Mouse (Mus musculus) gastrocnemius, postnatal 4 days (tissue): ENCODE results near the gene Capns1. TPM values are rescaled to one million over a fixed set of nuclear protein-coding genes. Genes with fewer than 3 reads are reported as not detected.

ENCODE experiments used
- DNase-seq, 2 experiments: peaks; one replicate each; pipeline ENCODE4 v3.0.0; 2021 to 2022; ENCODE audit warnings: low spot score in 2 of 2, mixed read lengths in 2 of 2
- total RNA-seq, 2 experiments: library from RNA; stranded (reverse); gene quantifications; 2 replicates each; pipeline ENCODE4 v1.2.3; 2021

The Capns1 gene
- total RNA-seq, 2 experiments from 2014 or later: 272 to 284 TPM

DNA sequence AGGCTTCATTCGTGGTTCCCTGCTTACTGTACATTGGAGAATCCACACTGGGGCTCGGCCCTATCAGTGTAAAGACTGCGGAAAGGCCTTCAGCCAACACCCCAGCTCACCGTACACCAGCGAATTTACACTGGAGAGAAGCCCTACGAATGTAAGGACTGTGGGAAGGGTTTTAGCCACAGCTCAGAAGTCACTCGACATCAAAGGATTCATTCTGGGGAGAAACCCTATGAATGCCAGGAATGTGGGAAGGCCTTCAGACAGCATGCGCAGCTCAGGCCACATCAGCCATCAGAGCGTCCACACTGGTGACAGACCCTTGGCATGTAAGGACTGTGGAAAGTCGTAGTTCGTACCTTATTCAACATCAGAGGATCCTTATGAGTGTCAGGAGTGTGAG, 20.4 kb downstream of the Capns1 start:
- no peak for DNase-seq

- no peak for DNase-seq
These were observed 22.1 kb downstream of the Capns1 start for GRCm38 (mm10) chr7:30176474-30176873.

DNA sequence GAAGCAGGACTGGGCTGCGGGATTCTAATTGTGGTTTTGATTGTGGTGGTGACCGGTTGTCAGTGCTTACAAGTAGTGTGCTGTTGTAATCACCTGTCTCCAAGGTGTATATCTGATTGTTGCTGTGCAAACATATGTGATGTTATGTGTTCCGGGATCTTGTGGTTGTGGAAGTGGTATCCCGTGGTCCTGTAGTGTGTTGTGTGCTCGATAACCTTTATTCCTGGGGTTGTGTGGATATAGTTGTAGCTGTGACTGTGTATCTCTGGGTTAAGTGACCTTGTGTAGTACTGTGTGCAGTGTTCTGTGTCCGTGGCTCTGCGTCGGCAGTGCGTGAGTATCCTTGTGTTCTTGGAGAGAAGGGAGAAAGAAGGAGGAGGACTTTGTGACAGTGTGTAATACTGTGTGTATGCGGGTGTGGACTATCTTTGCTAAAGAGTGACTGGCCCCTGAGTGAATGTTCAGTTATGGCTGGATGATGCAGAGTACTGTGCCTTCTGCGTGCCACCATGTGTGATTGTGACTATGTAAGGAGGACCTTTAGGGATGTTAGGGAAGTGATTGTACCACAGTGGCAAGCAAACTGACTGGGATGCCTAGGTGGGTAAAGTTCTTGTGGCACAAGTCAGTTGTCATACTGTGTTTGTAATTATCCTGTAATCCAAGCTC, 28.2 kb downstream of the Capns1 start:
- no peak for DNase-seq

GRCm38 (mm10) chr7:30169583-30170282, 28.9 kb downstream of the Capns1 start, which contains the start of gene Zfp146:
Gene Zfp146, minus strand, starts transcription at chr7:30169750.
- DNase-seq: peak; percentile 72 to 88

DNA sequence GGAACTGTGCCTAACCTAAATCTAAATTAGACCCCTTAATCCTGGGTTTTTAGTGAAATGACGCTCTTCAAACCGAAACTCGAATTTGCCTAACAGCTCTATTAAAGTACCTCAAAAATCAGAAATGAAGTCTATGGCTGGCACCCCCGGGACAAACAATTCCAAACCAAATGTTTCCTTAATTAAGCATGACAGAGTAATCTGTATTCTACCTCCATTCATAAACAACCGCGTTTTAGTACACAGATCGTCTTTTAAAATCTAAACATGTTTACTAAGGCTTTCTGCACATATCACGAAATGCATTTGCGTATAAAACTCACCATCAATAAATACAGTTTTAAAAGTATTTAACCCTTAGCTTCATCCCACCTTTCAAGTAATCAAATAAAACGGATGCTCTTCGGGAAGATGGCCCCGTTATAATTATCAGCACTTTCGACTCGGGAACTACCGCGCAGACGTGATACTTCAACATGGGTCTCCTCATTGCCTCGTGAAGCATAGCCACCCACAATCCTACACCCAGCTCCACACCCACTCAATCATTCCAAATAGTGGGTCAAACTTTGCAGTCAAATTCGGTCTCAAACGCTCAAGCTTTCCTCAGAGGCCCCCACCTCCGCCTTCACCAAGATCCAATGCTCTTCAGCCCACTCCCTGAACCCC, 29.6 kb downstream of the Capns1 start:
- DNase-seq: no peak

DNA sequence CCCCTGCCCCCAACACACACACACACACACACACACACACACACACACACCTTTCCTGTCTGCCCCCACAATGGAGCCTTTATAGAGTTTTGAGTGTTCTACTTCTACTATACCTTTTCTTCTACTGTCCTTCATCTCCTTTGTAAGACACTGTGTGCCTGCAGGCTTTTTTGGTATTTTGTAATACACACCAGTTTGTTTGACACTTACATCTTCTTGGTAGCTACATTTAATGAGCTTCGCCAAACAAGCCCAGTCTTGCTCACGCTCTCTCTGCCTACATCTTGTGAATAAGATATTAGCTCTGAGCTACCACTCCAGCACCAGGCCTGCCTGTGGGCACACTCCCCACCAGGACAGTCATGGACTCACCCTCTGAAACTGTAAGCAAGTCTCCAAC, 33.9 kb downstream of the Capns1 start:
- no peak for DNase-seq

DNA sequence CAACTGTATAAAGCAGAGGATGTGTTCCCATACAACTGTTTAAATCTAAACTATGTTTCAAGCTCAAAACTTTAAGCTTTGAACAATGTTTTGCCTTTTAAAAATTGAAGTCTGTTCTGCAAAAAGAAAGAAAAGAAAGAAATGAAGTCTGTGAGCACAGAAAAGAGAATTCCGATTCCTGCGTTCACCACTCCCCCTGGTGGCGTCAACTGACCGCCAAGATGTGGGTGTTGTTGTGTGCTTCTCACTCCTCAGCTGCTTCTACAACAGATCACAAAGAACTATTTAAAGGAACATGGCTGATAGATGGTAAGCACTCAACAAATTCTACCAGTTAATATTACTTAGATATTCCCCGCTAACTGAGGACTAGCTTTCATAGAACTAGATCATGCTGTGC, 35.5 kb downstream of the Capns1 start:
- DNase-seq: no peak

DNA sequence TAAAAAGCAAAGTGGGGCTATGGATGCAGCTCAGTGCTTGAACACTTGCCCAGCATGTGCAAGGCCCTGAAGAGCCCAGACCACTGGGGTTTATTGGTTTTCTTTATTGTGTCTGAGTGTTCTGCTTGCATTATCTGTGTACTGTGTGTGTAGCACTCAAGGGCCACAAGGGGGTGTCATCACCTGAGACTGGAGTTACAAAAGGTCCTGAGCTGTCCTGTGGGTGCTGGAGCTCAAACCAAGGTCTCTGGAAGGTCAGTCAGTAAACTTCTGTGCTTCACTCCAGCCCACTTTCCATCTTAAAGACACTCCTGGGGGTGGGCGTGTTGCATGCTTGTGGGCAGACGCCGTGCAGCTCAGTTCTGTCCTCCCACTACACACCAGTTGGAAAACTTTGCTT, 43.1 kb downstream of the Capns1 start:
- no peak for DNase-seq

- no peak for DNase-seq
These were observed 44.6 kb downstream of the Capns1 start for GRCm38 (mm10) chr7:30154040-30154439.

DNA sequence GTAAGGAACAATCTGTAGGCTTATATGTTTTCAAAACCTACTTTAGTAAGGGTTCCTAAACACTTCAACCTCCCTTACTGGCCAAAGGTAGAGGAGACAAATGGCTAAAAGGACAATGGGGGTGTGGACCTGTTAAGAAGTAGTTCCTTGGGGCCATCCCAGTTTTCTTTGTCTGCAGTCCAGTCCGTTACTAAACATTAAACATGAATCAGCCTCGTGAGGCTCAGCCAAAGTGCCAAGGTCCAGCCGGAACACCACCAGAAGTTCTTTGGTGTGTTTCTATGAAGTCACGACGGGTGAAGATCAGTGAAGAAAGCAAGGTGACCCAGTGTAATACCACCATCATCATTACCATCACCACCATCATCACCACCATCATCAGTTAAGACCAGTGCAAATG, 51.6 kb downstream of the Capns1 start:
- DNase-seq: no peak

- DNase-seq: peak; percentile 49 to 76
These were observed 54.9 kb downstream of the Capns1 start for GRCm38 (mm10) chr7:30143555-30144209.

DNA sequence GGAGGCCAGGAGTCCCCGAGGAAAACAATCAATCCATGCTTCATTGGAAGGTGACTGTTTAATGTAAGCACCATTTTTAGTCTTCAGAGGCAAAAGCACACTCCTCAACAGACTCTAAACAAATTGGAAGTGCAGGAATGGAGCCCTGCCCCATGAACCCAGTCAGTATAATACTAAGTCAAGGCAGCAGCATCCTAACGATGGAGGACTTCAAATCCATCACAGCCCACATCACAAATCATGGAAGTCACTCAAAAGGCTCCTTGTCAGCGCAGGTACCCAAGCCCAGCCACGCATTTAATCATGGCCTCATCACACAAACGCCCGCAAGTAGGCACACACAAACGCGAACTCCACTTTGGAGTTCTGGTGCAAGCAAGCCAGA, 55.4 kb downstream of the Capns1 start:
- no peak for DNase-seq

Other genes with a start within 250 kb of the Capns1 start
- 10 to 100 TPM; 10.9 to 12.9 TPM for gene Zfp74, start 244.7 kb downstream of the Capns1 start, total RNA-seq
- gene Zfp568, start 214.9 kb downstream of the Capns1 start, total RNA-seq: 100 to 1,000 TPM; 140 to 141 TPM
- 1 to 10 TPM; 2.4 to 3.4 TPM for gene Zfp14, start 147.4 kb downstream of the Capns1 start, total RNA-seq
- 1 to 10 TPM; 4.4 to 5.3 TPM for gene Zfp82, start 125.9 kb downstream of the Capns1 start, total RNA-seq
- gene Gm26920, start 108.4 kb downstream of the Capns1 start, total RNA-seq: not detected
- 1 to 10 TPM; 4.8 to 5.6 TPM for gene Zfp566, start 108.3 kb downstream of the Capns1 start, total RNA-seq
- gene Zfp260, start 104.0 kb downstream of the Capns1 start, total RNA-seq: 10 to 100 TPM; 52.5 to 65.2 TPM
- gene Zfp382, start 76.9 kb downstream of the Capns1 start, total RNA-seq: 1 to 10 TPM; 8.0 to 9.4 TPM
- gene Zfp146, start 29.1 kb downstream of the Capns1 start, total RNA-seq: 10 to 100 TPM; 46.2 to 54.5 TPM
- 100 to 1,000 TPM; 268 to 275 TPM for gene Cox7a1, start 14.7 kb downstream of the Capns1 start, total RNA-seq
- 10 to 100 TPM; 91.6 to 94.0 TPM for gene Polr2i, start 33.1 kb upstream of the Capns1 start, total RNA-seq
- gene Tbcb, start 33.5 kb upstream of the Capns1 start, total RNA-seq: 10 to 100 TPM; 62.5 to 64.9 TPM
- under 1 TPM; 0.78 TPM for gene Ovol3, start 36.9 kb upstream of the Capns1 start, total RNA-seq
- gene Thap8, start 81.3 kb upstream of the Capns1 start, total RNA-seq: under 1 TPM; 0.29 to 0.96 TPM
- gene Wdr62, start 81.6 kb upstream of the Capns1 start, total RNA-seq: 1 to 10 TPM; 5.5 to 7.4 TPM
- gene Clip3, start 92.9 kb upstream of the Capns1 start, total RNA-seq: 10 to 100 TPM; 29.8 to 42.1 TPM
- gene Alkbh6, start 109.9 kb upstream of the Capns1 start, total RNA-seq: 10 to 100 TPM; 25.0 to 26.5 TPM
- 1 to 10 TPM; 2.5 to 3.8 TPM for gene Syne4, start 116.0 kb upstream of the Capns1 start, total RNA-seq
- gene E130208F15Rik, start 122.9 kb upstream of the Capns1 start, total RNA-seq: 1 to 10 TPM; 1.2 to 1.4 TPM
- gene Sdhaf1, start 125.1 kb upstream of the Capns1 start, total RNA-seq: 10 to 100 TPM; 12.0 to 13.2 TPM
- 1 to 10 TPM; 3.3 to 3.8 TPM for gene Lrfn3, start 164.0 kb upstream of the Capns1 start, total RNA-seq
- 10 to 100 TPM; 24.9 to 33.3 TPM for gene Tyrobp, start 214.9 kb upstream of the Capns1 start, total RNA-seq
- gene Hcst, start 221.0 kb upstream of the Capns1 start, total RNA-seq: under 1 TPM in 1 of 2 experiments, not detected in 1; 0.74 TPM
- gene Nfkbid, start 222.9 kb upstream of the Capns1 start, total RNA-seq: under 1 TPM; 0.56 to 0.67 TPM
- gene Aplp1, start 246.7 kb upstream of the Capns1 start, total RNA-seq: 1 to 10 TPM; 3.5 to 4.2 TPM